Mouse (Mus musculus): ENCODE measurements around the gene Bri3. TPM values are rescaled to one million over a fixed set of nuclear protein-coding genes. Genes with fewer than 3 reads are reported as not detected.

Bri3 gene
- total RNA-seq, 2 experiments from 2014 or later = 114 to 130 TPM

DNA sequence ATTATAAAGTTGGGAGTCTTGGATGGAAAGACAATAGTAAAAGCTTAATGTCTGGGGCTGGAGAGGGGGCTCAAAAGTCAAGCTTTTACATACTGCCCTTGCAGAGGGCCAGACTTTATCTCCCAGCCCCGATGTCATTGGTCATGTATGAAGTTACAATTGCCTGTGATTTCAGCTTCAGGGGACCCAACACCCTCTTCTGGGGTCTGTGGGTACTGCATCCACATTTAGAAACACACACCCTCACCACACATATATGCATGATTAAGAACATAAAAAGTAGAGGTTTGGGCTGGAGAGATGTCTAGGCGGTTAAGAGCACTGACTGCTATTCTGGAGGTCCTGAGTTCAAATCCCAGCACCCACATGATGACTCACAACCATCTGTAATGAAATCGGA is 137.5 kb downstream of the Bri3 start:
- intact Hi-C loops (cut with DNase I) = no loop called here
- no peak for DNase-seq (ENCODE audit: low spot score)

DNA sequence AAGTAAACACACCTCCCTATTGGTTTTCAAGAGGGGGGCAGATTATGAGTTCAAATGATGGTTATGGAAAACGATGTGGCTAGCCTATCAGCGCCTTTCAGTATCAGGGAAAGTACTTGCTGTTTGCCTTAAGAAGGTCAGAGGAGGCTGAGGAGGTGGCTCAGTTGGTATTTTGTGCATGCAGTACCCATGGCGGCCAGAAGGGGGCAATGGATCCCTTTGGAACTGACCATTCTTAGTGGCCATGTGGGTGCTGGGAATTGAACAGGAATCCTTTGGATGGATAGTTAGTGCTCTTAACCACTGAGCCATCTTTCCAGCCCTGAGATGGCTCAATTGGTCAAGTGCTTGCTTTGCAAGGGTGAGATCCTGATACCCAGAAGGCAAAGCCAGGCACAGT is 139.7 kb downstream of the Bri3 start:
- intact Hi-C loops (cut with DNase I) = no loop called here
- DNase-seq (ENCODE audit: low spot score) = no peak

DNA sequence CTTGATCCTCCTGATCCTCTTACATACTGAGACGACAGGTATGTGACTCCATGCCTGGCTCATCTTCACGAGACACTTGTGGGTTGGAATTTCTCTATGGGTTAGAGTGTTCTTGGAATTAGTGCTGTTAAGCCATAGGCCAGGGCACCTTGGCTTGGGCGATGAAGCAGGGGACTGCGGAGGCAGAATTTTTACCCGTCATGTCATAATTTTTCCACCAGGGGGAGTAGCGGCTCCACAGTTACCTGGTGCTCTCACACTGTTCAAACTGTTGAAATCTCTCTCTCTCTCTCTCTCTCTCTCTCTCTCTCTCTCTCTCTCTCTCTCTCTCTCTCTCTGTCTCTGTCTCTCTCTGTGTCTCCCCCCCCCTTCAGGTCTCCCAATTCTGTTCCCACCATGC is 143.6 kb downstream of the Bri3 start:
- intact Hi-C loops (cut with DNase I) = loop anchor here (2.0 kb wide), 2 partner anchors 339 to 347 kb away; no protein-coding TSS in a partner anchor
- DNase-seq (ENCODE audit: low spot score) = no peak

DNA sequence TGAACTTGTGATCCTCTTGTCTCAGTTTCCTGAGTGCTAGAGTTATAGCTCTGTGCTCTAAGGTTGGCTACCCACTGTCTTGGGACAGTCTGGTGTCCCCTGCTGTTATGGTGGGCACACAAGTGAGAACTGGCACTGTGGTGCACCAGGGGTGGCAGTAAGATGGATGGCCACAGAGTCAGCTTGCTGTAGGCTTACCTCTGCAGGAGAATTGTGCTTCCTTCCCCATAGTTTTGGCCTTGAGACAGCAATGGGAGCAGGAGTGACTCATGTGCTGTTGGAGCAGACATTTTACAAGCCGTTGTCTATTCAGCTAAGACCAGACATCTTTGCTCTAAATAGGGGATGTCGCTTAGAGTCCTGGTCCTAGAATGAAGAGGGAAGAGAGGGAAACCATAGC is 149.9 kb downstream of the Bri3 start:
- intact Hi-C loops (cut with DNase I) = no loop called here
- no peak for DNase-seq (ENCODE audit: low spot score)

DNA sequence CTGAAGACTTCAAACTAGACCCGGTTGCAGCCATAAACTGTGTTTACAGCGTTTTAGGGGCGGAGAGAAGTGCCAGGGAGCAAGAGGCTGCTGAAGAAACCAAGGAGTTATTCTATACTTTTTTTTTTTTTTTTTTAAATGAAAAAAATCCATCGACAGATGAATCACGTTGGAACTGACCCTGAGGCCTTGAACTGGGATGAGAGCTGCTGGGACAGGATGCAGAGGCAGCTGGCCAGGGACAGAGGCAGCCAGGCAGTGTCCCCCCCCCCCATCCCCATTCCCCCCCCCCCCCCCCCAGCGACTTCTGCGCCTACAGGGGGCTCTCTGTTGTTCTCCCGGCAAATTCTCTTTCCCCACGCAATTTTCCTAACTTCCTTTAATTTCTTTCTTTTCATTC is 153.3 kb downstream of the Bri3 start:
- intact Hi-C loops (cut with DNase I) = no loop called here
- DNase-seq (ENCODE audit: low spot score) = no peak

DNA sequence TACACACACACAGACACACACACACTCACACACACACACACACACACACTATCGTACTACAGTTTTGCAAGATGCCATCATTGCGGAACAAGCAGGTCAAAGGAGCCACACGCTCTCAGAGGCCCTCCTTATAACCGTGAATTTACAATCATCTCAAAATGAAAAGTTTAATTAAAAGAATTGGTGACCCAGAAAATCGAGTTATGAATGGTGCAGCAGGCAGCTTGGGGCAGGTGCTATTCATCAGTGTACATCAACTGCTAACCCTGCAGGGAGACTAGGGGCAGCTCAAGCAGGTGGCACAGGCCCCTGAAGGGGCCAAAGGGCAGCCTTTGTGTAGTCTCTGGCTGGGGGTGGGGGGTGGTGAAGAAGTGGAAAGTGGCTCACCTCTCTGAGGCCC is 156.6 kb downstream of the Bri3 start:
- intact Hi-C loops (cut with DNase I) = no loop called here
- no peak for DNase-seq (ENCODE audit: low spot score)

DNA sequence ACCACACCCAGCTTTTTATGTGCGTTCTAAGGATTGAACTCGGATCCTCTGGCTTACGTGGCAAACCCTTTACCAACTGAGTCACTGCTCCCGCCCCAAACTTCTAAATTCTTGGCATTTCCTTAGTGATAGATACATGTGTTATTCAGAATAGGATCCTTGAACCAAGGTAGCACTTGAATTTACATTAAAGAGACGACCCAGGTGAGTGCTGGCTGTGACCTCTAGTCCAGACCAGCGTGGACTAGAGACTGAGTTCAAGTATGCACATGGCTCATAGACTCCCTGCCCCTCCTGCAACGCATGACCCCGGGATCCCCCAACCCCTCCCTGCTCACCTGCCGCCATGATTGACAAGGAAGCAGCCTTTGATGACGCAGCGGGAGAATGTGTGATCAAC is 162.0 kb downstream of the Bri3 start:
- intact Hi-C loops (cut with DNase I) = no loop called here
- DNase-seq (ENCODE audit: low spot score) = no peak

DNA sequence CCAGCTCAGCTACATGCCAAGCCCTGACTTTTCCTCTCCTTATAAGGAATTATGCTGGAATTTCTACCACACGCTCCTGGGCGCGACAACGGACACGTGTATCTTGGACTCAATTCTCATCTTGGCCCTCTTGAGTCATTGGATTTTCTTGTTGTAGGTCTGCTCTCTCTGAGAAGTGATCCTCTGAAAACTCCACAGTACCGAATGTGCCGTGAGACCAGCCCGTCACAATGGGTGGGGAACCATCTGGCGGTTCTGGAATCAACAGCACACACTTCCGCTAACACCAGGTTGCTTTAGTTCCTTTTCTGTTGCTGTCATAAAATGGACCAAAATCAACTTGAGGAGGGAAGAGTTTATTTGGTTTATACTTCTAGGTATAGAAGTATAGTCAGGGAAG is 166.4 kb downstream of the Bri3 start:
- intact Hi-C loops (cut with DNase I) = no loop called here
- DNase-seq (ENCODE audit: low spot score) = no peak

DNA sequence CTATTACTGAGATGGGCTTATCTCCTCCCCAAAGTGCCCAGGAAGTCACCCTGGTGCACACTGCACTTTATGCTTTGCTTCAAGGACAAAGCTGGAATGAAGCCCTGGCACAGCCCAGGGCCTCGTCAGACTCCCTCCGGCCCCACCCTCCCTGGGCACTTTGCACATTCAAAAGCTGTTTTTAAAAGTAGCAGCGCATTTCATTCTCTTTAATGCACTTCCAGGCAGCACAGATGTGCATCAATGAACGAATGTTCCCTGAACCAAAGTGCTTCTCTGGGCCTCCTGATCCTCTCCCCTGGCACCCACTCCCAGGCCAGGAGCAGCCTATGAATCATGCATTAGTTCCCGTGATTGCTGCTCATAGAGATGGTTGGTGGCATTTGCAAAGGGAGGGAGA is 167.5 kb downstream of the Bri3 start:
- DNase-seq (ENCODE audit: low spot score) = no peak
- intact Hi-C loops (cut with DNase I) = no loop called here

DNA sequence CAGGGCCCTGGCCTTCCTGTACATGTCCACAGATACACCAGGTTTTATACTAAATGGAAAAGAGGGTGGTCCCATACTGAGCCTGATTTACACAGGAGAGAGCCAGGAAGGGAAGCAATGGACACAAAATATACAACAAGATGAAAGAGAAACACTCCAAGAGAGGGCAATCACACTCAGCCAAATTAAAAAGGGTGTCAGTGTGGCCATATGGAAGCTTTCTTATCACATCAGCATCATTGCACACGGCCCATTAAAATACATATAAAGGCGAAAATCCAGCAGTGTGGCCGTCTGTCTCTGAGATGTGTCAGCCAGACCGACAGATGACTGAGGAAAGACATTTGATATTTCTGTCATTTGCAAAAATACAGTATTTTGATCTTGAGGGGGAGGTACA is 168.5 kb downstream of the Bri3 start:
- intact Hi-C loops (cut with DNase I) = no loop called here

DNA sequence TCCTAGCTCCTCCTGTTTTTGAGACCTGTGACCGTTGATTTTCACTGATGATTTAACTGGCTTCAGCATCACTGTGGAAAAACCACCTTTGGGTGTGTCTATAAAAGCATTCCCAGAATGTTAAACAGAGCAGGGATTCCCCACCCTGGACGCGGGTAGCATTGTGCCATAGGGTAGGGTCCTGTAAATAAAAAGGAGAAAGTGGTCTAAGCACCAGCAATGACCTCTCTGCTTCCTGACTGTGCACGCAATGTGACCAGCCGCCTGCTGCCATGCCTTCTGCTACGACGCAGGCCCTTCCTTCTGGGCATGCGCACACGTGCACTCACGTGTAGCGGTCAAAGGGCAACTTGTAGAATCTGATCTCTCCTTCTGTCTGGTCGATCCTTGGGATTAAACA is 174.2 kb downstream of the Bri3 start:
- DNase-seq (ENCODE audit: low spot score) = no peak
- intact Hi-C loops (cut with DNase I) = no loop called here

More for the DNA sequence above, 168.5 kb downstream of the Bri3 start:
- no peak for DNase-seq (ENCODE audit: low spot score)

DNA sequence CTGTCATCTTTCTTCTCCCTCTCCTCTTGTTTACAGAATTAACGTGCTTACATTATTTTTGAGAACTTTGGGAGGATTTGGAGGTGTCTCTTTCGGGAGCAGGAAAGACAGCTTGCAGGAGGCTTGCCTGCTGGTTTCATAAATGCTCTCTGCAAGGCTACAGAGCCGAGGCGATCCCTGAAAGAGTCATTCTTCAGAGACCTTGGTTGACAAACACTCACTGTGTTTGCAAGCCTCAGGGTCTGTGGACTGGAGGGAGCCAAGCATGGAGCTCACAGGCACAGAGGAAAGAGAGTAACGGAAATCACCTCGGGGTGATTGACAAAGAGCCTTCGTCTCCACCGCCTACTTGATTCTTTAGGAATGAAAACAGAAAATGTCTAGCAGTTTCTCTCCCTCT is 175.8 kb downstream of the Bri3 start:
- intact Hi-C loops (cut with DNase I) = no loop called here
- DNase-seq (ENCODE audit: low spot score) = no peak

DNA sequence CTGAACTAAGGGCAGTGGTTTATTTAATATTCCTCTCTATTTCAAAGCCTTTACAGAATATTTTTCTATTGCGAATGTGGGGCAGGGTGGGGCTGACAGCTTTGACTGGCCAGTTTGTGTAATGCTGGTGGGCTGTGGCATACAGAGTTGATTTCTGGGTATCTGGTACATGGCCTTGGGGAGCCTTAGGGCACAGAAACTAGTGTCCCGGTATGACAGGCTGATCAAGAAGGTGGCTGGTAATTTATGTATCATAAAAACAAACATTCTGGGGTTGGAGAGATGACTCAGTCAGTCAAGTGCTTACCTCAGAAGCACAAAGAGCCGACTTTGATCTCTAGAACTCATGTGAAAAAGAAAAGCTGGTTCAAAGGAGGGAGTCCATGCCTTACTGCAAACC is 182.5 kb downstream of the Bri3 start:
- DNase-seq (ENCODE audit: low spot score) = no peak
- intact Hi-C loops (cut with DNase I) = no loop called here

DNA sequence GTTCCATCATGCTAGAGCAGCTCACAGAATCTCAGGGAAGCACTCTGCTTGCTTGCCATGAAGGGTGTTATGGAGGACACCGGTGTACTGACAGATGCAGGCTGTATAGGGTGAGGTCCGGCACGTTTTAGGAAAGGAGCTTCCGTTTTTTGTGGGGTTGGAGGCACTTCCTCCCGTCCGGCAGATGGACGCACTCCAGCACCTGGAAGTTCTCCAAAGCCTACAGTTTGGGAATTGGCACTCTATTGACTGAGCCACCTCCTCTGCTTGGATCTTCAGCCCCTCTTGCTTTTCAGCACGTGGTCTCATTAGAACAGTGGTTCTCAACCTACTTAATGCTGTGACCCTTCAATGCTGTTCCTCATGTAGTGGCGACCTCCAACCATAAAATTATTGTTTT is 183.6 kb downstream of the Bri3 start:
- intact Hi-C loops (cut with DNase I) = no loop called here
- no peak for DNase-seq (ENCODE audit: low spot score)

DNA sequence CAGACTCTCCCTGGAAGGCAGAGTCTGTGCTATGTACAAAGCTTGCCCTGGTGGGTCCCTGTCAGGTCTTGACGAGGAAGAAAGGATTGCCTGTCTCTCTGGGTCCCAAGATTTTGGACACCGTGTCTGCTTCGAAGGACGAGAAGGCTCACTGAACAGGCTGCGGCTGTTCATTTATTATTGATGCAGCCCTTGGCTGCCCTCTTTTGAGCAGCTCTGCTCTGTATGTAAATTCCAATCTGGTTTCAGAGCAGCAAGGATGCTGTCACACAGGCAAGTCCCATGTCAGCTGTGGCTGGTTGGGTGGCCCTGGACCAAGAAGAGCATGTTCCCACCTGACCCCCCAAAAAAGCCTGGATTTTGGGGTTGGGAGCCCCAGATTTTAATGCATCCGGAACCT is 187.2 kb downstream of the Bri3 start:
- intact Hi-C loops (cut with DNase I) = no loop called here
- DNase-seq (ENCODE audit: low spot score) = no peak

DNA sequence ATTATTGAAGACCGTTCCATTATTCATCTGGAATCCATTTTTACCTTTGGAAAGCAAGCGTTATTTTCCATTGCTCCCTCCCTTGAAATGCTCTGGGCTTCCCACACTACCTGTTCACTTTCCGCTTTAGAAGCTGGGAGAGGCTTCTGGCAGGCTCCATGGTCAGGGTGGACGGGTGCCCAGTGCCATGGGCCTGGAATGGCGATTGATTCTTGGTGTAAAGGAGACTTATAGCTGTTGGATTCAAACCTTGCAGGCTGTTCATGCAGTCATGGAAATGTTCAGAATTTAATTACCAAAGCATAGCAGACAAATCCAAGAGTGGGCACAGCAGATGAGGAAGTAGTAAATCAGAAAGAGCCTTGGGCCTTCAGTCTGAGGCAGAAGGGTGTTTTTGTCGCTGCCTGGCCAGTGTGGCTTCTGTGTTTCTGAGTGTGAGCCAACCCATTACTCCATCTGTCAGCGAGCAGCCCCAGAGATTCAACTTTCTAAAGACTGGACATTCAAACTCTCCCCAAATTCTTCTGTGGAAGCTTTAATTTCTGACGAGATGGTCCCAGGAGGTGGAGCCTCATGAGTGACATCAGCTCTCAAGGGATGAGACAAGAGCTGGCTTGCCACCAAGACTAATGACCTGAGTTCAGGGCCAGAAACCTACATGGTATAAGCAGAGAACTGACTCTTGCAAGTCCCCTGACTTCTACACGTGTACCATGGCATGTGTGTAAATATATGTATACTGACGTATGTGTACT is 195.2 kb downstream of the Bri3 start:
- DNase-seq (ENCODE audit: low spot score) = no peak
- intact Hi-C loops (cut with DNase I) = no loop called here

DNA sequence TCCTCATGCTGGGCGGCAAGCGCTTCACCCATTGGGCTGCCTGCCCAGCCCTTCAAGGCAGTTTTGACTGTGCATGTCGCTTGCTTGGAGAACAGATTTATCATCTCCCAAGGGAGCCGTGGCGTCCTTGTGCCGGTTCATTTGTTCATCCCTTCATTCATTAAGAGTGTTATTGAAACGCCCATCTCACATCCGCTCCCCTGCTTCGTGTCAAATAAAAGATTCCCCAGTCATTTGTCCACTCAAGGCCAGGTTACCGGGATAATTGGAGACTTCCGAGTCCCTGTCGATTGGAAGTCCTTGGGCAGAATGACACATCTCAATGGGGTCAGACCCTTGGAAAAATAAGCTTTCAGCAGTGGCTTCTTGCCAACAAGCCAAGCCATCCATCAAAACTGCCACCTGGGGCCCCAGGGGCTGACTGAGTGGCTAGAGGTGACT is 197.6 kb downstream of the Bri3 start:
- DNase-seq (ENCODE audit: low spot score) = no peak
- intact Hi-C loops (cut with DNase I) = no loop called here

DNA sequence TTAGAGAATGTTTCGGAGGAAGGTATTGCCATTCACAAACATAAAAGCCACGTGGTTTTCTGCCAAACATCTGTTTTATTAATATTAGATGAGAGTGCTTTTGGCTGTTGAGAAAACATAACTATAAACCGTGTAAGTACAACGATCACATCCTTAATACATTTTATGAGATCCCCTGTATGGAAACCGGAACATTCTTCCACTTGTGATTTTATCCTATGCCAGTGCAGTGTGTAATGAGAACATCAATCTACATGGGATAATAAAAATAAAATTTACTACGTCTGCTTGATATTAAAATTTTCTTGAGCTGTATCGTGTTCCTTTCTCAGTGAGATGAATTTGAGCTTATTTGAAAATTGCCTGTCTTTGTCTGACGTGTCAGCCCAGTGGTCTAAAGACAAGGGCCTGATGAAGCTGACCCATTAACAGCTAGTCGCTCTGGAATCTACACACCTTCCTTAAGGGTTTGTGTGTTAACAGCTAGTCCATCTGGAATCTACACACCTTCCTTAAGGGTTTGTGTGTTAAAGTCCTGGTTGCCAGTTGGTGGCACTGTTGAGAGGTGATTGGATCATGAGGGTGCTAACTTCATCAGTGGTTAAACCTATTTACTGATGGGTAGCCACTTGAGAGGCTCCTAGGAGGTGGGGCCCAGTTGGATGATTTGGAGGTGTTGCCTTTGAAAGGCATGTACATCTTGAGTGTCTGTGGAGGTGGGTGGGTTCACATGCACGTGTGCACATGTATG is 202.4 kb downstream of the Bri3 start:
- DNase-seq (ENCODE audit: low spot score) = no peak
- intact Hi-C loops (cut with DNase I) = no loop called here

DNA sequence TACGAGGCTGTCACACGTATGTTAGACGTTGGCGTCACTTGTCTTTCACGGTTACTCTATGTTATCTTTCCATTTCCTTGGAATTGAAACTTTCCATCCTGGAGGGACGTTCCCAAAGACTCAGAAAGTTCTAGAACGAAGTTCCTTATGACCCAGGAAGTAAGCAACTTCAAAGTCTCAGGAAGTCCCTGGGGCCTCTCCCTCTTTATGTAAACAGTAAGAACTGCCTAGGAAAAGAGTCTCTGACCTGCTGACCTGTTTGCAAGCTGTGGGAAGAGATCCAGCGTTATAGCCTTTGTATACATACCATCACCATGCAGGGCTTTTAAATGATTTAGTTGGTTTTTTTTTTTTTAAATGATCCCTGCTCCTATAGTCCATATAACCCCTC is 203.0 kb downstream of the Bri3 start:
- DNase-seq (ENCODE audit: low spot score) = no peak
- intact Hi-C loops (cut with DNase I) = no loop called here

DNA sequence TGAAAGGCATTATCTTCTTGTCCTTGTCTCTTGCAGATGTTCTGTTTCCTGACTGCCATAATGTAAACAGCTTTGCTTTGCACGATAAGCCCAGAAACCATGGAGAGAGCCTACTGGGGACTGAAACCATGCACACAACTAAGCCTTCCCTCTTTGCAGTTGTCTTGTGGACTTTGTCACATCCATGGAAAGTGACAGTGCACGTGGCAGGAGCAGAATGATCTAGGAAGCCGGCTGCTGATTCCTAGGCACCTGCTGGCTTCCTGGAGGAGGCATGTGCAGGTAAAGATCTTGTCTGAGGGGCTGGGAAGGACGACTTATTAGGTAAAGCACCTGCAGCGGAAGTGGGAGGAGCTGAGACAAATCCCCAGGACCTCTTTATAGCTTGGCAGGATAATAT is 203.7 kb downstream of the Bri3 start:
- DNase-seq (ENCODE audit: low spot score) = no peak
- intact Hi-C loops (cut with DNase I) = no loop called here

DNA sequence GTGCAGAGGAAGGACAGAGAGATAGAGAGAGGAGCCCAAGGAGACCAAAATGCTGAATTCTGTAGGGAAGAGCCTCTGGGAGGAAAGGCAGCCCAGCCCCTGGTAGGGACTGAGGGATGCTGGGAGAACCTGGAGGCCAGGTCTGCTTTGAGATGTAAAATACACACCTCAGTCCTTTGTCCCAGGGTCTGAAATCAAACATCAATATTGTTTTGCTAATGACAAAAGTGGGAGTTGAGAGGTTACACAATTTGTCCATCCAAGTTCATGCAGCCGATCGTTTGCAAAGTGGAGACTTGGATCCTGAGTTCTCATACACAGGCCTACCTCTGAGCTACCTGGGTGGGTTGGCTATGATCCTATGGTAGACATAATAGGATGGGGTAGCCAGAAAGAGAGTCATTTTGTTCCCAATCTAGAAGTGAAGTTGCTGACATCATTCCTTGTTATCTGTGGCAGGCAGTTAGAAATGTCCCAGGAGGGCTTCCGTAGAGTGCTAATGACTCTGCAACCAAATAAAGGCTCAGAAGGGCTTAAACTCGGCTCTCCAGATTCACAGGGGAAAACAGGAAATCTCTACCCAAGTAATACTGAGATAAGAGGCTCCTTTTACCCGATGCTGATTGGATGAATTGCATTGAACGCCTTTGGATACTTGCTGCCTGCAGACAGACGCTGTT is 208.7 kb downstream of the Bri3 start:
- intact Hi-C loops (cut with DNase I) = no loop called here
- no peak for DNase-seq (ENCODE audit: low spot score)

All from heart, postnatal 25 days (tissue).